Mouse (Mus musculus): ENCODE measurements around the gene Clk2.
A peak's percentile ranks its signal among the peaks of the same experiment; 100 is the strongest.

Clk2 gene

DNA sequence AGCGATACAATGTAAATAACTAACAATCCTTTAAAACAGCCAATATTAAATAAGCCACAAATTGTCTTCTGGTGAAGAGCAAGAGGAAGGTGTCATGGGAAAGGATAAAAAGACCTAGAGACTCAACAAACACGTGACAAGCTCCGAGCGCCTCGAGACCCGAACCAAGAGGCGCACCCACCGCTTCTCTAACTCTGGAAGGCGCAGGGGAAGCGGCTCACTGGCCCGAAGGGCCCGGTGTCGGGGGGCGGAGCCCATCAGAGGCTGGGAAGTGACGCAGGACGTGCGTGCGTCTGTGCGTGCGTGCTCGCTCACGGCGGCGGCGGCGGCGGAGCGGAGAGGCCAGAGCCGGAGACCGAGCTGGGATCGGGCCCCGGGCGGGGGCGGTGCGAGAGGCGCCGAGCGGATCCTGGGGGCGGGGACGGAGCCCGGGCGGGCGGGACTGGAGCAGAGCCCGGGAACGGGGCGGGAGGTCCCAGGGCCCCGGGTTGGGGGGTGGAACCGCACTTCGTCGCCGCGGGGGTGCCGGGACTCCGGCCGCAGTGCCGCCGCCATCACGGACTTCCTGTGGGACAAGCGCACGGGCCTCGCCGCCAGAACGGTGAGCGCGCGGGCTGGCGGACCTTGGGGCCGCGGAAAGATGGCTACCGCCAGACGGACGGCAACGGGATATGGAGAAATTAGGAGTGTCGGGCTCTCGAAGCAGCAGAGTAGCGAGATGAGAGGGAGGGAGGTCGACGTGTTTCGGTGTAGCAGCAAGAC is at the start of gene Clk2:
Gene Clk2 (plus strand): TSS at position 290 of the 762 bp plus-strand sequence.
- DNase-seq (ENCODE audit: low read depth, low spot score): peak; percentile 88

- DNase-seq (ENCODE audit: low read depth, low spot score): no peak
Observed at GRCm38 (mm10) chr3:89115522-89115921, 49.1 kb upstream of the Clk2 start.

DNA sequence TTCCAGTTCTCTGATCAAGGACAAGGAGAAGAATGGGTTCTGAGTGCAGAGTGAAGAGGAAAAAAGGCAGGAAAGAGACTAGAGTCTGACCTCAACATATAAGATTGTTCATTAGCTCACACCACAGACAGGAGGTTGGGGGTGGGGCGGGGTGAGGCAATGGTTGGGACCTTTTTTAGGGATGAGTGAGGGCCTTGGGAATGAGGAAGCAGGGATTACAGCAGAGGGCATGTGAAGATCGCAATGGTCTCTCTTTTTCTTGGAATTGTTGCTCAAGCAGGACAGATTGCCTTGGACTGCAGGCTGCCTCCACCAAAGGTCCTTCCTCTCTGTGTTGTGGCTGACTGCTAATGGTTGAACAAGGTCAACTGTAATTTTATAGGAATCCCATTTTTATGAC is 41.3 kb upstream of the Clk2 start:
- peak; percentile 20 for DNase-seq (ENCODE audit: low read depth, low spot score)

DNA sequence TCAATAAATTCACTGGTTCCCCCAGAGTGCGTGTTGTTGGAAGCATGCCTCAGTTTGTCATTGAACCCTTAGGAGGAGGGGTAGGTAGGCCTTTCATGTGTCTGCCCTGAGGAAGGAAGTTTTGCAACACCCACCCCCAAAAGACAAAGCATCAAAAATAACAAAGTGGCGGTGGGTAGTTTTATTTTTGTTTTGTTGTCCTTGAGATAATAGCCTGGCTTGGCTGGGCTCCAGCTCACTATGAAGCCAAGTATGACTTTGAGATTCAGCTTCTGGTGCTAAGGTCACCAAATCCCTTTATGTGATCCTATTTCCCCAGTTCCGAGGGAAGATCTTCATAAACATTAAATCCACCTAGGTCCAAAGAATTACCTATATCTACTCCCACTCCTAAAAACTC is 40.4 kb upstream of the Clk2 start:
- DNase-seq (ENCODE audit: low read depth, low spot score): no peak

- no peak for DNase-seq (ENCODE audit: low read depth, low spot score)
Observed at GRCm38 (mm10) chr3:89125981-89126380, 38.6 kb upstream of the Clk2 start.

- DNase-seq (ENCODE audit: low read depth, low spot score): no peak
Observed at GRCm38 (mm10) chr3:89129908-89130307, 34.7 kb upstream of the Clk2 start.

GRCm38 (mm10) chr3:89131816-89132215 is 32.8 kb upstream of the Clk2 start:
- no peak for DNase-seq (ENCODE audit: low read depth, low spot score)

DNA sequence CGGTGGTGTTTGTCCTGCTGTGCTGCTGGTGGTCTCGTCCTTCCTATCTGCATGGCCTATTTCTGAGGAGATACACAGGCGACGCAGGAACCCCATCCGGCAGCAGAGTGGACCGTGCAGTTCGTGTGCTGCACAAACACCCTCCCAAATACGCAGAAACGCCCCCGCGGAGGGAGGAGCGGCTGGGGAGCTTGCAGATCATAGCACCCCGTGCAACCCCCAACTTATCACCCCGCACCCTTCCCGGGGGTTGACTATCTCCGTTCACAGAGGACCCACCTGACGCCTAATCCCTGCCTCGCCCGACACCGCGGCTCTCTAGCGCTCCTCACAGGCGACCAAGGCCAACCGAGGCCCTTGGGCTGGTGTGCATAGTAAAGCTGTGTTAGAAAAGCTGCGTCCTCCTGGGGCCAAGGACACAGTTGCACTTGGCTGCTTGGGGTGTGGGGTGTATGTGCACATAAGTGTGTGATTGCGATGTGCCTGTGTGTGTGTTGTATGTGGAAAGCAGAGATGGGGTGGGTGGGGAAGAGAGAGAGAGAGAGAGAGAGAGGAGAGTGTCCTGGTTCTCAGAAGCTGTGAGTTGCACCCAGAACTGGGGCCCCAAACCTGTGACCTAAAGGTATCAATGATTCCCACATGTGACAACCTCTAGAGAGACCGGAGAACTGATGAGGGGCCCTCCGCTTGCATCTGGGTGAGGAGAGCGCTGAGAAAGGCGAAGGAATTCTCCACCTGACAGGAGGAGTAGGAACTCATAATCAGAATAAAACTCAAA is 32.1 kb upstream of the Clk2 start:
- no peak for DNase-seq (ENCODE audit: low read depth, low spot score)

DNA sequence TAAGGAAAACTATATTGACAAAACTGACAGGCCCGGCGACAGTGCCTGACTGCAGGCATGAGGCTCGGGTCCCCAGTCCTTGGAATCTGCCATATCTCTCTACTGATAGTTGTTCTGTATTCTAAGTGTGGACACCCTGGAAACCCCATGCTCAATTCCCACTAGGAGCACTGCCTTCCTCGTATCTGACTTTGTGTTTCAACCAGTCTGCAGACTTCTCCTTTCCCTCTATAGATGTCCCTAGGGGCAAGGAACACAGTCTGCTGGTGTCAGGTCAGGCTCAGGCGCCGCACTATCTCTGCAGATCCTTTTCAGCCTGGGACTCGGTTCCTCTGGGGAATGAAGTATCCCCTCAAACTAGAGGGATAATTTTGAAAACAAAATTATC is 31.5 kb upstream of the Clk2 start:
- no peak for DNase-seq (ENCODE audit: low read depth, low spot score)

DNA sequence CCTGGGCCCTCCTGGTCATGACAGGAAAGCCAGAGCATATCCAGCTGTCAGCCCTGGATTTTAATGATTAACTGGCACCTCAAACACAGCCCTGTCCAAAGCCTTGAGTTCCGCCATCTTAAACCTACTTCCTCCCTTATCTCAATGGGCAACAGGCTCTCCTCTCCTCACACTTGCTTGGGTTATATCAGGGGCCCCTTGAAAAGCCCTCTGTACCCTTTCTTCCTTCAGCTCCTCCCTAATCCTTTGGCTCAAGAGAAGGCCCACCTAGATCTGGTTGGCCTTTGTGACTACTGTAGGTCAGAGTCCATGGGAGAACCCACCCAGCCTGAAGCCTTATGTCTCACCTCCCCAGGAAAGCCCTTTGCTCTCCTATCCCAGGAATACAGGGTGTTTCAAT is 30.8 kb upstream of the Clk2 start:
- no peak for DNase-seq (ENCODE audit: low read depth, low spot score)

- no peak for DNase-seq (ENCODE audit: low read depth, low spot score)
Observed at GRCm38 (mm10) chr3:89135958-89136357, 28.6 kb upstream of the Clk2 start, which contains the start of gene Pklr. Gene Pklr, plus strand, starts transcription at chr3:89136142.

- DNase-seq (ENCODE audit: low read depth, low spot score): no peak
Observed at GRCm38 (mm10) chr3:89136365-89136764, 28.2 kb upstream of the Clk2 start.

DNA sequence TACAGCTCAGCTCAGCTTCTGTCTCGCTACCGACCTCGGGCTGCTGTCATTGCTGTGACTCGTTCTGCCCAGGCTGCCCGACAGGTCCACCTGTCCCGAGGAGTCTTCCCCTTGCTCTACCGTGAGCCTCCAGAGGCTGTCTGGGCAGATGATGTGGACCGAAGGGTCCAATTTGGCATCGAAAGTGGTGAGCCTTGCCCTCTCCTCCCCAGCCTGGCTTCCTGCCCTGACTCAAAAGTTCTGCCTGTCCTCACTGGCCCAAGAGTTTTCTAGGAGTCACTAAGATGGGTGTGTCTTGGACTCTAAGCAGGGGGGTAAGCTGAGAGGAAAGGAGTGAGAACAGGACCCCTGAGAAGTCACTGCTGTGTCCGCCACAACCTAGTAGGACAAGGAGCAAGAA is 19.8 kb upstream of the Clk2 start:
- no peak for DNase-seq (ENCODE audit: low read depth, low spot score)

GRCm38 (mm10) chr3:89145566-89145965 is 19.0 kb upstream of the Clk2 start:
- no peak for DNase-seq (ENCODE audit: low read depth, low spot score)

- DNase-seq (ENCODE audit: low read depth, low spot score): no peak
Observed at GRCm38 (mm10) chr3:89147101-89147978, 17.3 kb upstream of the Clk2 start.

DNA sequence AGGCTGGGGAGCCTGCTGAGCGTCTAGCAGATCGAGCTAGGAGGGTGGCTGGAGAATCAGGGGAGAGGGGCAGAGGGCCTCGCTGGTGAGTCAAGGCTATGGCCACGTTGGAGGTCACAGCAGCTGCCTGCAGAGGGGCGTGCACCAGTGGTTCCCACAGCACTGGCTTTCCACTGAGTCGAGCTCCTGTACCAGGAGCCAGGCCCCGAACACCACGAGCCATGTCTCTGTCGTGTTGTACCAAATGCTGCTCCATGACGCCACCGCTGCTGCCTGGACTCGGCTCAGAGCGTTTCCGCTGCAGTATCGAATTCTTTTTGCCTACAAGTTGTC is 16.6 kb upstream of the Clk2 start:
- no peak for DNase-seq (ENCODE audit: low read depth, low spot score)

DNA sequence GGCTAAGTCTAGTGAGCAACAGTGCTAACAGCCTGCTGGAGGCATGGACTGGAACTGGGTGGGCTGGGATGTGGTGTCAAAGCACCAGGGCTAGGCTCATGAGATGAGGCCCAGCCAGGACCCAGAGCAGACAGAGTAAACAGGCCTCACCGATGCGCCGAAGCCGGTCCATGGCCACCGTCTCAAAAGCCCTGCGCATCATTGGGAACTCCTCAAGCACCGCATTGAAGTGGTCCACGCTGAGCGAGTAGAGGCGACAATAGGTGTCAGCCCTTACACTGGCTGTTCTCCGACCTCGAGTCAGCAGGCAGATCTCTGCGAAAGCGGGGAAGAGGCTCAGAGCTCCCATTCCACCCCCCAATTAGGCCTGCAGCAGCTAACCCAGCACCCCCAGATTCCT is 16.0 kb upstream of the Clk2 start:
- no peak for DNase-seq (ENCODE audit: low read depth, low spot score)

- no peak for DNase-seq (ENCODE audit: low read depth, low spot score)
Observed at GRCm38 (mm10) chr3:89152084-89152835, 12.3 kb upstream of the Clk2 start.

- no peak for DNase-seq (ENCODE audit: low read depth, low spot score)
Observed at GRCm38 (mm10) chr3:89156951-89157350, 7.6 kb upstream of the Clk2 start.

DNA sequence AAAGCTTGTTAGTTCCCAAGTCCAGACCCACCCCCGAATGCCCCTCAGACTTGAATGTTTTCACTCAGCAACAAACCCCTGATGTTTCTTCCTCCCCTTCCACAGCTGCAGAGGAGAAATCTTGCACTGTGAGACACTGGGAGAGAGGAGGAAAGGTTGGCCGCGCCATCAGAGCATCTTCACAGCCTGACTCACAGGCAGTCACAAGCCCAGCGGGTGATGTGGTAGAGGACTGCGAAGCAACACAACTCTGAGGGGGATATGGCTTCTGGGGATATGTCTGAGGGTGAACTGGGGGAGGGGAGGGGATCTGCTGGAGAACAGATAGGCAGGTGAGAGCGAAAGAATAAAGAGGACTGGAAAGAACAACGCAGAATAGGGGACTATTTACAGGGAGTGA is 5.9 kb upstream of the Clk2 start:
- DNase-seq (ENCODE audit: low read depth, low spot score): no peak

DNA sequence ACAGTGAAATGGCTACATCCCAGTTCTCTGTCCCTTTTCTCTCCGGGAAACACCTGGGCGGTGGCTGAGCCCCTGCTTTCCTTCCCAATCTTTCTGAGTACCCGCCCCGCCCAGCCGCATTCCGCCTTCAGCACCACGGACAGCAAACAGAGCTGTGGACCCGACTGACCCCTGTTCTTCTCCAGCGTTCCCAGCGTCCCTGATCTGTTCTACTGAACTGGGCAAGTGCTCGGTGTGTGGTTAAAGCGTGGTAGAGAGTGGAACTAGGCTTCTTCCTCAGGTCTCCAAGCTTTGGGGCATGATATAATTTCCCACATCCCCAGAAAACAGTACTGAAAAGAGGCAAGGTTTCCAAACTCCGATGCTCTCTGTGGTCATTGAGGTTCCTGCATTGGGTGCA is 5.4 kb upstream of the Clk2 start:
- no peak for DNase-seq (ENCODE audit: low read depth, low spot score)

Data from skeletal muscle tissue, adult 2 months (tissue).